16 mouse cellular contexts compared by ENCODE assay signal in the genomic region with DNA sequence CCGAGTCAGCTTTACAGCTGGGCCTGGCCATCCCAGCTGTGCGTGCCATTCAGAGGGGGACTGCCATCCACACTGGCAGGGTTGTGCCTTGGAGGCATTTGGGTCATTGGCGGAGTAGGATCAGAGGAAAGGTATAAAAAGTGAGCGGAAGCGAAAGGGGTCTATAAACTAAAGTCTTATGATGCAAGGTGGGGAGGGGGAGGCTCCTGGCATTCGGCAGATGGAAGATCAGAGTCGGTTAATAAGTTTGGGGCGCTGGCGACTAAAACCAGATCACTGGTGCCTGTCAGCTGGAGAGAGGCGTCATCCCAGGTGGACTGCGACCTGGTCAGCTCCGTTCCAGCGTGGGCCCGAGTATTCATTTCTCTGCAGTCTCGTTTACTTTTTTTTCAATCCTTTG.
DNase-seq lines count a peak whose midpoint lies in the region; ATAC-seq lines count a peak whose summit lies in the region.
"Had no signal": no experiment of that assay in that cellular context is flagged by ENCODE, and none has a peak within 500 bp of the region (broad histone marks: within the 10 kb centered on the region; RNA-seq: fewer than 3 reads in every experiment).

No protein-coding gene starts in this region.

- no peak for ATAC-seq in forebrain, embryonic 16.5 days
- no peak for ATAC-seq in hindbrain, embryonic 15.5 days (ENCODE audit: low FRiP score, low read depth)
- no peak for ATAC-seq in midbrain, embryonic 11.5 days (ENCODE audit: low FRiP score)
- no peak for ATAC-seq in neural tube, embryonic 15.5 days (ENCODE audit: low FRiP score)
- ATAC-seq: activated CD4-positive, CD25-positive, alpha-beta regulatory T cell, adult 4 months; intestine, embryonic 15.5 days had no signal

- H3K4me2 ChIP-seq in forebrain, embryonic 16.5 days (ENCODE audit: low read length), result peak overlapping the region; percentile 41
- peak overlapping the region; percentile 50 for H3K4me2 ChIP-seq in hindbrain, embryonic 15.5 days
- peak overlapping the region; percentile 32 for H3K4me2 ChIP-seq in midbrain, embryonic 11.5 days
- H3K4me2 ChIP-seq in neural tube, embryonic 15.5 days, result peak overlapping the region; percentile 54
- H3K4me2 ChIP-seq: embryonic facial prominence, embryonic 13.5 days; intestine, embryonic 15.5 days had no signal

- peak overlapping the region; percentile 9; the same call in 1 of the 2 replicates for H3K4me3 ChIP-seq in forebrain, embryonic 16.5 days (replicated peaks; ENCODE audit: low read length)
- no peak overlapping the region; the same call in 1 of the 2 replicates for H3K4me3 ChIP-seq in hindbrain, embryonic 15.5 days
- H3K4me3 ChIP-seq in midbrain, embryonic 11.5 days (ENCODE audit: low read depth, low read length), result no peak overlapping the region
- peak overlapping the region; percentile 25 for H3K4me3 ChIP-seq in neural tube, embryonic 15.5 days (replicated peaks)
- H3K4me3 ChIP-seq: embryonic facial prominence, embryonic 13.5 days; intestine, embryonic 15.5 days; left cerebral cortex, adult 2 months had no signal

- peaks cover 3% of the 10 kb centered on the region; the same call in 1 of the 2 replicates for H3K9me3 ChIP-seq in forebrain, embryonic 16.5 days (ENCODE audit: control insufficient read depth, low read length)
- no peaks in the 10 kb centered on the region for H3K9me3 ChIP-seq in hindbrain, embryonic 15.5 days
- H3K9me3 ChIP-seq in midbrain, embryonic 11.5 days (ENCODE audit: control insufficient read depth, low read length), result no peaks in the 10 kb centered on the region
- H3K9me3 ChIP-seq in neural tube, embryonic 15.5 days (replicated peaks), result no peaks in the 10 kb centered on the region
- H3K9me3 ChIP-seq: intestine, embryonic 15.5 days had no signal

- H3K27ac ChIP-seq in forebrain, embryonic 16.5 days (ENCODE audit: low read length), result no peak overlapping the region
- H3K27ac ChIP-seq in hindbrain, embryonic 15.5 days (replicated peaks), result no peak overlapping the region
- H3K27ac ChIP-seq in midbrain, embryonic 11.5 days (ENCODE audit: low read depth, low read length), result no peak overlapping the region
- H3K27ac ChIP-seq in neural tube, embryonic 15.5 days (replicated peaks), result no peak overlapping the region
- H3K27ac ChIP-seq: embryonic facial prominence, embryonic 13.5 days; intestine, embryonic 15.5 days; left cerebral cortex, adult 2 months; liver, embryonic 14.5 days had no signal

- WGBS in forebrain, embryonic 16.5 days, result 28% methylated on average over 15 of the region's 15 CpGs
- 38% methylated on average over 15 of the region's 15 CpGs for WGBS in hindbrain, embryonic 15.5 days
- WGBS in midbrain, embryonic 11.5 days, result 44% methylated on average over 15 of the region's 15 CpGs
- WGBS in neural tube, embryonic 15.5 days, result 26% methylated on average over 15 of the region's 15 CpGs

- H3K36me3 ChIP-seq in forebrain, embryonic 16.5 days (ENCODE audit: control insufficient read depth, insufficient read depth), result no peaks in the 10 kb centered on the region
- no peaks in the 10 kb centered on the region for H3K36me3 ChIP-seq in hindbrain, embryonic 15.5 days
- no peaks in the 10 kb centered on the region for H3K36me3 ChIP-seq in midbrain, embryonic 11.5 days (ENCODE audit: control insufficient read depth, insufficient read depth, low read length)
- H3K36me3 ChIP-seq in neural tube, embryonic 15.5 days, result no peaks in the 10 kb centered on the region
- H3K36me3 ChIP-seq: embryonic facial prominence, embryonic 13.5 days; intestine, embryonic 15.5 days had no signal

- peak; percentile 85 for DNase-seq in midbrain, embryonic 11.5 days (ENCODE audit: low spot score, missing footprints)
- no peak for DNase-seq in testis, postnatal 14 days (ENCODE audit: low spot score)
- DNase-seq in cerebellum, postnatal 4 days (ENCODE audit: low spot score in 2 of 2), result no peak
- no peak for DNase-seq in frontal cortex, postnatal 10 days (ENCODE audit: low spot score in 2 of 2)
- DNase-seq: cerebellum, postnatal 25 days; kidney, postnatal 25 days; lung, postnatal 14 days; right cerebral cortex, postnatal 25 days had no signal

- no peaks in the 10 kb centered on the region for H3K27me3 ChIP-seq in forebrain, embryonic 16.5 days (replicated peaks; ENCODE audit: control insufficient read depth, insufficient read depth, low read length)
- H3K27me3 ChIP-seq in hindbrain, embryonic 15.5 days, result no peaks in the 10 kb centered on the region
- no peaks in the 10 kb centered on the region for H3K27me3 ChIP-seq in midbrain, embryonic 11.5 days (ENCODE audit: control insufficient read depth, insufficient read depth, low read length)
- H3K27me3 ChIP-seq in neural tube, embryonic 15.5 days (replicated peaks), result no peaks in the 10 kb centered on the region
- H3K27me3 ChIP-seq: intestine, embryonic 15.5 days had no signal

- H3K9ac ChIP-seq in forebrain, embryonic 16.5 days (replicated peaks; ENCODE audit: low read depth, low read length), result peak overlapping the region; percentile 16; the same call in 1 of the 2 replicates
- H3K9ac ChIP-seq in hindbrain, embryonic 15.5 days, result no peak overlapping the region
- H3K9ac ChIP-seq in midbrain, embryonic 11.5 days (ENCODE audit: low read length), result peak overlapping the region; percentile 25; the same call in 1 of the 2 replicates
- H3K9ac ChIP-seq in neural tube, embryonic 15.5 days (replicated peaks), result no peak overlapping the region
- H3K9ac ChIP-seq: embryonic facial prominence, embryonic 13.5 days; intestine, embryonic 15.5 days; liver, embryonic 14.5 days had no signal

- H3K4me1 ChIP-seq in forebrain, embryonic 16.5 days (replicated peaks; ENCODE audit: control insufficient read depth, insufficient read depth, low read length), result no peaks in the 10 kb centered on the region; the same call in 1 of the 2 replicates
- peaks cover 5% of the 10 kb centered on the region for H3K4me1 ChIP-seq in hindbrain, embryonic 15.5 days (replicated peaks)
- peaks cover 7% of the 10 kb centered on the region; the same call in 1 of the 2 replicates for H3K4me1 ChIP-seq in midbrain, embryonic 11.5 days (ENCODE audit: control insufficient read depth, insufficient read depth, low read length)
- H3K4me1 ChIP-seq in neural tube, embryonic 15.5 days, result peaks cover 7% of the 10 kb centered on the region
- H3K4me1 ChIP-seq: intestine, embryonic 15.5 days had no signal

Comparison
In these comparisons a context has a peak if more than half of its experiments do, and no peak if none do; other contexts are left out.
1. H3K4me3 ChIP-seq: peak in forebrain, embryonic 16.5 days (single experiment) and neural tube, embryonic 15.5 days (single experiment); none in hindbrain, embryonic 15.5 days (single experiment) and midbrain, embryonic 11.5 days (single experiment).
2. H3K9ac ChIP-seq: peak in forebrain, embryonic 16.5 days (single experiment) and midbrain, embryonic 11.5 days (single experiment); none in hindbrain, embryonic 15.5 days (single experiment) and neural tube, embryonic 15.5 days (single experiment).
3. Peak in every context shown above with its lines, with median percentiles within 50 percentile points of each other: H3K4me2 ChIP-seq.